Mouse (Mus musculus): ENCODE data around the gene Gadd45g. TPM values are rescaled to one million over a fixed set of nuclear protein-coding genes. Genes with fewer than 3 reads are reported as not detected.
A peak's percentile ranks its signal among the peaks of the same experiment; 100 is the strongest.

The Gadd45g gene
- total RNA-seq (2012; rRNA removed) = 1.2 and 2.7 TPM in 2 replicates
- total RNA-seq (2014; rRNA removed) = 2.5 and 3.1 TPM in 2 replicates
- polyA plus RNA-seq (2012; ENCODE audit: insufficient read length, low read depth) = 2.9 and 3.6 TPM in 2 replicates

- peak within 1 kb of the TSS; percentile 62 for H3K9ac ChIP-seq (ENCODE audit: insufficient read depth, low read depth)
- peaks cover 40% of the 10 kb centered on the region for H3K27me3 ChIP-seq (replicated peaks)
- in situ Hi-C loops (cut with MboI; ENCODE audit: low pct_ligation_motif_present, low pct_unique_long_range_greater_than_20kb, low sequenced_read_pairs) (loop anchor here (5.0 to 25.0 kb wide), 6 partner anchors 118 to 1141 kb away; partner anchors contain the start of gene Nfil3), dilution Hi-C loops (cut with MboI; ENCODE audit: extremely low pct_ligation_motif_present, extremely low pct_unique_long_range_greater_than_20kb, low sequenced_read_pairs) (loop anchor here (25.0 kb wide), 1 partner anchor 341 kb away; no protein-coding TSS in a partner anchor)
- H3K4me2 ChIP-seq (ENCODE audit: insufficient read depth, low read depth, poor library complexity, severe bottlenecking) = peak within 1 kb of the TSS; percentile 94
- H3K4me1 ChIP-seq (ENCODE audit: control insufficient read depth in 1 of 2, insufficient read depth in 2 of 2) = peaks cover 13 to 39% of the 10 kb centered on the region in 2 experiments
- H3K79me2 ChIP-seq (replicated peaks; ENCODE audit: control insufficient read depth, extremely low read depth, insufficient read depth, poor library complexity, severe bottlenecking) = no peaks in the 10 kb centered on the region
- H3K9me3 ChIP-seq (replicated peaks; ENCODE audit: low read length) = no peaks in the 10 kb centered on the region
- H3K36me3 ChIP-seq (replicated peaks in 1 of 2; ENCODE audit: control insufficient read depth in 1 of 2, insufficient read depth in 1 of 2, low read length in 1 of 2) = no peaks in the 10 kb centered on the region
- peak within 1 kb of the TSS; percentile 77 for H3K27ac ChIP-seq (ENCODE audit: insufficient read depth, low read depth)
- peak within 1 kb of the TSS; percentile 61 to 84 (median 78) for H3K4me3 ChIP-seq (replicated peaks in 1 of 3; ENCODE audit: low read depth in 2 of 3, low read length in 2 of 3, poor library complexity in 1 of 3)
- TF ChIP-seq MEF2A (IDR thresholded peaks at IDR 0.05; ENCODE audit: borderline replicate concordance, low read depth, low read length) = no peak; the same call in 1 of the 2 replicates
- TF ChIP-seq NRF1 (IDR thresholded peaks at IDR 0.05; ENCODE audit: low read depth, low read length) = peak; percentile 47; the same call in 1 of the 2 replicates
- peak; percentile 96 for TF ChIP-seq MAX (IDR thresholded peaks at IDR 0.05; ENCODE audit: low read length)
- no peak; the same call in 1 of the 2 replicates for TF ChIP-seq RCOR1 (conservative IDR thresholded peaks at IDR 0.05; ENCODE audit: low read depth, low read length)
- TF ChIP-seq ZNF384 (IDR thresholded peaks at IDR 0.05; ENCODE audit: low read depth, low read length) = peak; percentile 95
- TF ChIP-seq TCF12 (IDR thresholded peaks at IDR 0.05; ENCODE audit: low read depth, low read length) = peak; percentile 70; the same call in 1 of the 2 replicates
- TF ChIP-seq TBP (conservative IDR thresholded peaks at IDR 0.05; ENCODE audit: low read depth, low read length) = peak; percentile 96
- TF ChIP-seq POLR2AphosphoS2 (IDR thresholded peaks at IDR 0.05; ENCODE audit: low read depth, low read length) = no peak
- TF ChIP-seq IRF4 (IDR thresholded peaks at IDR 0.05; ENCODE audit: low read depth, low read length) = peak; percentile 31; the same call in 1 of the 2 replicates
- TF ChIP-seq ZMIZ1 (IDR thresholded peaks at IDR 0.05; ENCODE audit: low read depth, low read length) = peak; percentile 86
- TF ChIP-seq KAT2A (IDR thresholded peaks at IDR 0.05; ENCODE audit: insufficient replicate concordance, low read length) = 0 out of 2 replicates have a peak, but pooled peaks have one; percentile 27
- no peak; a peak in 1 of 4 replicates for TF ChIP-seq CTCF (conservative IDR thresholded peaks at IDR 0.05 in 1 of 2, IDR thresholded peaks at IDR 0.05 in 1 of 2; ENCODE audit: low read depth in 2 of 2, low read length in 2 of 2)
- no peak for TF ChIP-seq E2F4 (IDR thresholded peaks at IDR 0.05; ENCODE audit: insufficient replicate concordance, low read depth, low read length)
- TF ChIP-seq HCFC1 (IDR thresholded peaks at IDR 0.05; ENCODE audit: low read depth, low read length) = no peak
- TF ChIP-seq RAD21 (IDR thresholded peaks at IDR 0.05; ENCODE audit: low read depth, low read length) = no peak
- TF ChIP-seq MAZ (IDR thresholded peaks at IDR 0.05; ENCODE audit: low read depth, low read length) = peak; percentile 49; the same call in 1 of the 2 replicates
- peak; percentile 91 for TF ChIP-seq POLR2A (IDR thresholded peaks at IDR 0.05; ENCODE audit: low read depth, low read length)
- TF ChIP-seq SIN3A (IDR thresholded peaks at IDR 0.05; ENCODE audit: low read length) = peak; percentile 82
- TF ChIP-seq ELF1 (IDR thresholded peaks at IDR 0.05; ENCODE audit: low read depth, low read length) = peak; percentile 26; the same call in 1 of the 2 replicates
- TF ChIP-seq ETS1 (conservative IDR thresholded peaks at IDR 0.05; ENCODE audit: low read depth, low read length) = peak; percentile 95
- peak; percentile 99 for TF ChIP-seq BHLHE40 (IDR thresholded peaks at IDR 0.05; ENCODE audit: low read depth, low read length)
- no peak for TF ChIP-seq UBTF (IDR thresholded peaks at IDR 0.05; ENCODE audit: low read depth, low read length)
- peak; percentile 79 for TF ChIP-seq NELFE (IDR thresholded peaks at IDR 0.05; ENCODE audit: low read depth, low read length)
- peak; percentile 81 for TF ChIP-seq MYC (IDR thresholded peaks at IDR 0.05; ENCODE audit: low read depth, low read length)
- TF ChIP-seq JUN (IDR thresholded peaks at IDR 0.05; ENCODE audit: insufficient read depth, low read depth, low read length) = no peak
- peak; percentile 67 for TF ChIP-seq USF2 (conservative IDR thresholded peaks at IDR 0.05; ENCODE audit: low read depth, low read length)
- TF ChIP-seq MXI1 (IDR thresholded peaks at IDR 0.05; ENCODE audit: low read depth, low read length) = peak; percentile 94
- no peak for TF ChIP-seq CHD2 (IDR thresholded peaks at IDR 0.05; ENCODE audit: low read length)
- peak; percentile 80 for TF ChIP-seq USF1 (IDR thresholded peaks at IDR 0.05; ENCODE audit: low read depth, low read length)
- DNase-seq (ENCODE audit: extremely low read depth) = peak; percentile 94
These were observed at the start of gene Gadd45g for GRCm38 (mm10) chr13:51846301-51846867. Gadd45g (plus strand) TSS chr13:51846678.
